Mouse (Mus musculus): Measurements from ENCODE around the gene Frrs1. TPM values are rescaled to one million over a fixed set of nuclear protein-coding genes. Genes with fewer than 3 reads are reported as not detected.

Frrs1 gene
- polyA plus RNA-seq, 1 experiment from 2014 or later = 11.5 TPM

GRCm38 (mm10) chr3:116936934-116937691, 77.8 kb downstream of the Frrs1 start:
- Histone ChIP-seq H3K4me3 (no peak overlapping the region), H3K27me3 (ENCODE audit: low read depth, poor library complexity, severe bottlenecking) (no peaks in the 10 kb centered on the region), H3K4me1 (no peaks in the 10 kb centered on the region), H3K36me3 (no peaks in the 10 kb centered on the region), H3K27ac (replicated peaks) (no peak overlapping the region), H3K9me3 (replicated peaks) (no peaks in the 10 kb centered on the region)
- no peak for DNase-seq (ENCODE audit: low spot score)
- 82% methylated on average over 4 of the region's 4 CpGs for WGBS

- 80% methylated on average over 10 of the region's 10 CpGs for WGBS
- no peaks in the 10 kb centered on the region for H3K36me3 ChIP-seq
- H3K4me3 ChIP-seq = no peak overlapping the region
- H3K4me1 ChIP-seq = no peaks in the 10 kb centered on the region
- H3K9me3 ChIP-seq (replicated peaks) = no peaks in the 10 kb centered on the region
- DNase-seq (ENCODE audit: low spot score) = no peak
- H3K27ac ChIP-seq (replicated peaks) = no peak overlapping the region
- H3K27me3 ChIP-seq (ENCODE audit: low read depth, poor library complexity, severe bottlenecking) = no peaks in the 10 kb centered on the region
Measured at GRCm38 (mm10) chr3:116940804-116941558, 81.7 kb downstream of the Frrs1 start.

DNA sequence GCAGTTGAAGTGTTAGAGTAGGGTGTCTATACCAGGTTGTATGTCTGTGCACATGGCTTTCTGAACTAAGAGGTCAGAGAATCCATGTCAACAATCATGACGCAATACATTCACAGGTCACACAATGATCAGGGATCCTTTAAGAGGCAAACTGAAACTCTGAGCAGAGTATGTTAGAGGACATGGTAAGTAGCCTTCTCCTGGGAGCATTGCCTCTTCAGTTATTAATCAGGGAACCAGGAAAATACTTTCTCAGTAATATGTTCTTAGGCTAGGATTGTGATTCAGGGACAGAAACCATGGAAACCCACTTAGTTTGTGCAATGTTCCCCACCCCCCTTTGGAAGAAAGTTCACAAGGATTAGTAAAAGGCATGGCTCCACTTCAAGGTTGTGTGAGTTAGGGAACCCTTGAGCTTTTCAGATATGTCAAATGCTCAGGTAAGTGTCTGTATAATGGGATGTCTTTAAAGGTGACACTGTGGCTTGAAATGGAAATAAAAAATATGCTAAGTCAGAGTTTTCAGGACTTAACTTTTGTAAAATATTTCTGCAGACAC, 82.4 kb downstream of the Frrs1 start:
- Histone ChIP-seq H3K36me3 (no peaks in the 10 kb centered on the region), H3K9me3 (replicated peaks) (no peaks in the 10 kb centered on the region), H3K4me1 (no peaks in the 10 kb centered on the region), H3K4me3 (no peak overlapping the region), H3K27me3 (ENCODE audit: low read depth, poor library complexity, severe bottlenecking) (no peaks in the 10 kb centered on the region), H3K27ac (replicated peaks) (no peak overlapping the region)
- 87% methylated on average over 1 of the region's 1 CpGs for WGBS
- no peak for DNase-seq (ENCODE audit: low spot score)

GRCm38 (mm10) chr3:116942751-116943150, 83.5 kb downstream of the Frrs1 start:
- Histone ChIP-seq H3K27ac (replicated peaks) (no peak overlapping the region), H3K4me3 (no peak overlapping the region), H3K9me3 (replicated peaks) (no peaks in the 10 kb centered on the region), H3K27me3 (ENCODE audit: low read depth, poor library complexity, severe bottlenecking) (no peaks in the 10 kb centered on the region), H3K4me1 (no peaks in the 10 kb centered on the region), H3K36me3 (no peaks in the 10 kb centered on the region)
- DNase-seq (ENCODE audit: low spot score) = no peak
- WGBS = 85% methylated on average over 6 of the region's 6 CpGs

- Histone ChIP-seq H3K36me3 (no peaks in the 10 kb centered on the region), H3K4me3 (no peak overlapping the region), H3K4me1 (no peaks in the 10 kb centered on the region), H3K27me3 (ENCODE audit: low read depth, poor library complexity, severe bottlenecking) (no peaks in the 10 kb centered on the region), H3K9me3 (replicated peaks) (no peaks in the 10 kb centered on the region), H3K27ac (replicated peaks) (no peak overlapping the region)
- DNase-seq (ENCODE audit: low spot score) = no peak
- WGBS = 80% methylated on average over 4 of the region's 4 CpGs
Measured at GRCm38 (mm10) chr3:116943422-116943821, 84.2 kb downstream of the Frrs1 start.

- Histone ChIP-seq H3K9me3 (replicated peaks) (no peaks in the 10 kb centered on the region), H3K27ac (replicated peaks) (no peak overlapping the region), H3K4me3 (no peak overlapping the region), H3K4me1 (no peaks in the 10 kb centered on the region), H3K27me3 (ENCODE audit: low read depth, poor library complexity, severe bottlenecking) (no peaks in the 10 kb centered on the region), H3K36me3 (no peaks in the 10 kb centered on the region)
- DNase-seq (ENCODE audit: low spot score) = no peak
- WGBS = 85% methylated on average over 4 of the region's 4 CpGs
Measured at GRCm38 (mm10) chr3:116946476-116946875, 87.2 kb downstream of the Frrs1 start.

- DNase-seq (ENCODE audit: low spot score) = no peak
- H3K27me3 ChIP-seq (ENCODE audit: low read depth, poor library complexity, severe bottlenecking) = no peaks in the 10 kb centered on the region
- no peak overlapping the region for H3K27ac ChIP-seq (replicated peaks)
- H3K36me3 ChIP-seq = no peaks in the 10 kb centered on the region
- 91% methylated on average over 6 of the region's 6 CpGs for WGBS
- no peaks in the 10 kb centered on the region for H3K9me3 ChIP-seq (replicated peaks)
- H3K4me1 ChIP-seq = no peaks in the 10 kb centered on the region
- H3K4me3 ChIP-seq = no peak overlapping the region
Measured at GRCm38 (mm10) chr3:116950665-116951115, 91.4 kb downstream of the Frrs1 start.

DNA sequence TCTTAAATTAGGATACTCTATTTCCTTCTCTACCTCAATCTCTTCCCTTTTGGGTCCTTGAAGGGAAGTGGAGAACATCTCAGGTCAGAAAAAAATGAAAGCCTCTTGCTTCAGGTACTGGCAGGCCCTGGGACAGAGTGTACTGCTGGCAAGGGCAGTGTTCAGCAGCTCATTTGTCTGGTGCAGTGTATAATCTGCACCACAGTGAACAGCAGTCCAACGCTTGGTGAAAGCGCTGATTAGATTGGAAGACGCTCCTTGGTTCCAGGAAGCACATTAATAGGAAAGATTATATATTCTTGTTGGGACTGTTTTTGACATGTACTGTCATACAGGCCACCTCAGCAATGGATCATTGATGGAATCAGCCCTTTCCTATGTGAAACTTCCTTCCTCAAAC, 92.2 kb downstream of the Frrs1 start:
- no peak overlapping the region for H3K27ac ChIP-seq (replicated peaks)
- DNase-seq (ENCODE audit: low spot score) = no peak
- H3K9me3 ChIP-seq (replicated peaks) = no peaks in the 10 kb centered on the region
- H3K4me1 ChIP-seq = no peaks in the 10 kb centered on the region
- 91% methylated on average over 3 of the region's 3 CpGs for WGBS
- H3K36me3 ChIP-seq = no peaks in the 10 kb centered on the region
- H3K4me3 ChIP-seq = no peak overlapping the region
- H3K27me3 ChIP-seq (ENCODE audit: low read depth, poor library complexity, severe bottlenecking) = no peaks in the 10 kb centered on the region

DNA sequence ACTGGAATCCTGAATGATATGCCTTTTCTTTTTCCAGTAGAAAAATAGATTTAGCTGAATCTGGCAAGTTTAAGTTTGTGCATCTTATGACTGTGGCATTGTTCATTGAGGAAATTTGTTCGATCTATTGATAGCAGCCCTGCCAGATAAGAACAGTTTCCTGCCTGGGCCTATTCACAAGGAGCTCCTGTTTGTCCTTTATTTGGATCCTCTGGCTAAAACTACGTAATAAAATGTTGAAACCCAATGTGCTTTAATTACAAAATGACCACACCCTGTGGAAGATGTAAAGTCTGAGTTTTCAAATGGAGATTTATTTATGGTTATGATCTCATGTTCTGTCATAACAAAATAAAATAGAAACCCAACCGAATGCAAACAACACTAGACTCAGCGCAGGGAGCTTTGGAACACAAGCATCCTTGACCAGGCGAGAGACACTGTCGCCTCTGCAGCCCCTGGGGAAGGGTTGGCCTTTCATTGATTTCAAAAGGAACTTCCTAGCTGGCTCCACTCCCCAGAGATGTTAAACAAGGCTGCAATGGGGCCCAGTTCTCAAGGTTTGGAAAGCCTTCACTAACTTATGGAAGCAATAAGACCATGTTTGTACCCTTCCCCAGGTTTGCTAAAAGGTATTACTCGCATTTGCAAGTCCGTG, 93.1 kb downstream of the Frrs1 start:
- H3K27me3 ChIP-seq (ENCODE audit: low read depth, poor library complexity, severe bottlenecking) = no peaks in the 10 kb centered on the region
- no peak overlapping the region for H3K4me3 ChIP-seq
- no peaks in the 10 kb centered on the region for H3K9me3 ChIP-seq (replicated peaks)
- H3K27ac ChIP-seq (replicated peaks) = no peak overlapping the region
- no peak for DNase-seq (ENCODE audit: low spot score)
- H3K36me3 ChIP-seq = no peaks in the 10 kb centered on the region
- H3K4me1 ChIP-seq = no peaks in the 10 kb centered on the region
- 87% methylated on average over 8 of the region's 8 CpGs for WGBS

- H3K27me3 ChIP-seq (ENCODE audit: low read depth, poor library complexity, severe bottlenecking) = no peaks in the 10 kb centered on the region
- WGBS = 89% methylated on average over 6 of the region's 6 CpGs
- no peaks in the 10 kb centered on the region for H3K4me1 ChIP-seq
- H3K9me3 ChIP-seq (replicated peaks) = no peaks in the 10 kb centered on the region
- no peak for DNase-seq (ENCODE audit: low spot score)
- no peak overlapping the region for H3K27ac ChIP-seq (replicated peaks)
- no peak overlapping the region for H3K4me3 ChIP-seq
- H3K36me3 ChIP-seq = no peaks in the 10 kb centered on the region
Measured at GRCm38 (mm10) chr3:116953366-116953765, 94.1 kb downstream of the Frrs1 start.

- Histone ChIP-seq H3K36me3 (no peaks in the 10 kb centered on the region), H3K27ac (replicated peaks) (no peak overlapping the region), H3K27me3 (ENCODE audit: low read depth, poor library complexity, severe bottlenecking) (no peaks in the 10 kb centered on the region), H3K4me1 (no peaks in the 10 kb centered on the region), H3K4me3 (no peak overlapping the region), H3K9me3 (replicated peaks) (no peaks in the 10 kb centered on the region)
- 71% methylated on average over 6 of the region's 6 CpGs for WGBS
- no peak for DNase-seq (ENCODE audit: low spot score)
Measured at GRCm38 (mm10) chr3:116955061-116955460, 95.8 kb downstream of the Frrs1 start.
